Mouse (Mus musculus): ENCODE measurements around the gene Tex48. TPM values are rescaled to one million over a fixed set of nuclear protein-coding genes. Genes with fewer than 3 reads are reported as not detected.

The Tex48 gene
- not detected in 2 replicates for polyA plus RNA-seq (2012; rRNA removed; ENCODE audit: low replicate concordance)

GRCm38 (mm10) chr4:63622378-63622835 lies at the start of gene Tex48:
Tex48 (minus strand) TSS chr4:63622428.

GRCm38 (mm10) chr4:63663279-63663678 lies 41.1 kb upstream of the Tex48 start, which contains the start of gene Gm11214:
Gm11214 (minus strand) TSS chr4:63663379.

GRCm38 (mm10) chr4:63604945-63605344 lies 17.3 kb downstream of the Tex48 start, which contains the start of gene Gm11213:
Gm11213 (minus strand) TSS chr4:63605261.

GRCm38 (mm10) chr4:63558407-63559081 lies 63.7 kb downstream of the Tex48 start, which contains the start of gene Tmem268:
Tmem268 (plus strand) TSS chr4:63558781.

Other genes starting within 250 kb of the Tex48 start
- gene Akna, start 219.1 kb downstream of the Tex48 start, polyA plus RNA-seq (2012; rRNA removed; ENCODE audit: low replicate concordance) = 22.6 and 62.0 TPM in 2 replicates
- gene Whrn, start 126.4 kb downstream of the Tex48 start, polyA plus RNA-seq (2012; rRNA removed; ENCODE audit: low replicate concordance) = 5.8 and 15.2 TPM in 2 replicates
- 26.9 and 32.4 TPM in 2 replicates for gene Atp6v1g1, start 77.7 kb downstream of the Tex48 start, polyA plus RNA-seq (2012; rRNA removed; ENCODE audit: low replicate concordance)
- 13.6 and 17.9 TPM in 2 replicates for gene Tmem268, start 63.6 kb downstream of the Tex48 start, polyA plus RNA-seq (2012; rRNA removed; ENCODE audit: low replicate concordance)
- not detected in 2 replicates for gene Gm11213, start 17.2 kb downstream of the Tex48 start, polyA plus RNA-seq (2012; rRNA removed; ENCODE audit: low replicate concordance)
- not detected in 2 replicates for gene Gm11214, start 41.0 kb upstream of the Tex48 start, polyA plus RNA-seq (2012; rRNA removed; ENCODE audit: low replicate concordance)
- 0.07 and 0.17 TPM in 2 replicates for gene Tnfsf15, start 122.7 kb upstream of the Tex48 start, polyA plus RNA-seq (2012; rRNA removed; ENCODE audit: low replicate concordance)
- 1.2 TPM in 2 replicates for gene Tnfsf8, start 238.9 kb upstream of the Tex48 start, polyA plus RNA-seq (2012; rRNA removed; ENCODE audit: low replicate concordance)

Measured in mammary gland, adult 2 months (tissue).